Mouse (Mus musculus) layer of hippocampus, postnatal 25 days (tissue): ENCODE data around the gene Bcas3. TPM values are rescaled to one million over a fixed set of nuclear protein-coding genes. Genes with fewer than 3 reads are reported as not detected.

Source experiments
- DNase-seq, 2 experiments: peaks; one replicate each; pipeline ENCODE4 v3.0.0; 2022; ENCODE audit warnings: mixed read lengths in 2 of 2, low spot score in 1 of 2; ENCODE audit errors: extremely low spot score in 1 of 2
- total RNA-seq, 2 experiments: library from RNA; stranded (reverse); gene quantifications; 2 replicates each; pipeline ENCODE4 v1.2.3; 2021

The Bcas3 gene
- total RNA-seq, 2 experiments from 2014 or later: 67.5 to 68.6 TPM

DNA sequence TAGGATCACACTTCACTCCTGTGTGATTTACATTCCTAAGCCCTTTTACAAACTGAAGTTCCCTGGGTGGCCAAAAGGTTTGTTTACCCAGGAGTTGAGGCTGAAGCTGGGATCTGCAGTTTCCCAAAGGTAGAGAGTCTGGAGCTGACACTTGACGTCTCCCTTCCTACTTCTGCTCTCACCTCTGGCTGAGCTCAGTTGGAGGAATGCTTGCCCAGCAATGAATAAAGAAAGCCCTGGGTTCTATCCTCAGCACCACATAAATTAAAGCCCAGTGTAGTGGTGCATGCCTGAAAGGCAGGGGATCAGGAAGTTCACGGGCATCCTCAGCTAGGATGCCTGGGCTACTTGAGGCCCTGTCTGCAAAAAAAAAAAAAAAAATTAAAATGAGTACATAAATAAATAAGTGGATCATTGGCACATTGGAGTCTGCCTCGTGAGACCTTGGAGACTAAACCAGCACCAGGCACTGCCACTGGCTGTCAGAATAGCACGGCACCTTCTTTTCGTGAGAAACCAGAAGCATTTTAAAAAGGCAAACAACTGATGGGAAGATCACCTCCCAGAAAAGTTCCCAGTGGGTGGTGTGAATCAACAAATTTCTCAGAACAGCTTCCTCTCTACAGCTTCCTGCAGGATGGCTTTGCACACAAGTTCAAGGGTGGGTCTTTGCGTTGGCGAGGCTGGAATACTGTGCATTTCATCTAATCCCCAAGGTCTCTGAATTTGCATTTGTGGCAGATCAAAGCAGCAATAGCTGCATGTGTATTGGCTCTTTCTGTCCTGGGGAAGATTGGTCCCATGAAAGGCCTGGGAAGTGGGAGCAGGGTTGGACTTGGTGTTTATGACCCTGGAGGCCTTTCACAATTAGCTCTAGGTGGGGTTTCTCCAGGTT lies 381.6 kb downstream of the Bcas3 start:
- DNase-seq: no peak

DNA sequence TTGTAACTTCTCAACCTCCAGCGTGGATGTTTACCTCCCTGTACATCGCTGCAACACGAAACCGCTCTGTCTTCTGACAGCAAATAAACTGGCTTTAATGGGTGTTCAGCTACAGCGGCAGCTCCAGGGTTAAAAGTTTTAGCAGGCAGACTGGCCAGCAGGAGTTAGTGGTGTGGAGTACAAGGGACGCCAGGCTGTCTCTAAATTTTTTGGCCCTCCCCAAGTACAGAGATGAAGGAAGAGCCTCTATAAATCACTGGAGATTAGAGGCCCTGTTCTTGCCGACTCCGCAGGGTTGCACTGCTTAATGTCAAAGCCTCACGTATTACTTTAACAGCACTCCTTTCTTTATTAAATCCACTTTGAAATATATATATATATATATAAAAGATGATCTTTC lies 384.3 kb downstream of the Bcas3 start:
- DNase-seq: no peak

DNA sequence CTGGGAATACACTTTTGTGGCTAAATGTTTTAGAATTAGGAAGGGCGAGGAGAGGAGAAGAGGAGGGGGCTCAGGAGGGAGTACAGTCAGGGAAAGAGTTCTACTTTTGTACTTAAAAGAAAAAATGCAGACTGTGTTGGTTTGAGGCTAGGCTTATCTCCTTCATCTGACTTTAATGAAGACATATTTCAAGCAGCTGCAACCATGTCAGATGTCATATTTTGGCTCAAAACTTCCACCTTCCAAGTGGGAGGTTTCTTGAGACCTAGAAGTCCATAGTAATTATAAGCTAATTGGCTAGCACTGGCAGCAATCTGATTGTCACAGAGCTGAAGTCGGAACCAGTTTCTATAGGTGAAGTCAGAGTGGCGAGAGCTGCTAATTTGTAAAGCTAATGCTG lies 384.9 kb downstream of the Bcas3 start:
- DNase-seq: no peak

DNA sequence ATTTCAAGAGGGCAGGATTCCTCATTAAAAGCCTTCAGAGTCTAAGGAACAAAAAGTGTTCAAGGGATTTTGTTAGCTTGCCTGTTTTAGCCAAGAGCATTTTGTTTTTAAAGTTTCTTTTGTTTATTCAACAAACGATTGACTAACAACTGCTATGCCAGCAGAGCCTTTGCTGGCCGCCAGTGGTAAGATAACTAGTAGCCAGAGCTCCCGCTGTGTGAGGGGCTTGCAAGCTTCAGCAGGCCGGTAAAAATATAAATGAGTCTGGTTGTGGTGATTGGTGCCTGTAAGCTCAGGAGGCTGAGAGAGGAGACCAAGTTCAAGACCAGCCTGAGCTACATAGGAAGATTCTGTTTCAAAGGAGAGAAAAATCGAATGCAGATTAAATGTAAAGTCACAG lies 385.6 kb downstream of the Bcas3 start:
- no peak for DNase-seq

DNA sequence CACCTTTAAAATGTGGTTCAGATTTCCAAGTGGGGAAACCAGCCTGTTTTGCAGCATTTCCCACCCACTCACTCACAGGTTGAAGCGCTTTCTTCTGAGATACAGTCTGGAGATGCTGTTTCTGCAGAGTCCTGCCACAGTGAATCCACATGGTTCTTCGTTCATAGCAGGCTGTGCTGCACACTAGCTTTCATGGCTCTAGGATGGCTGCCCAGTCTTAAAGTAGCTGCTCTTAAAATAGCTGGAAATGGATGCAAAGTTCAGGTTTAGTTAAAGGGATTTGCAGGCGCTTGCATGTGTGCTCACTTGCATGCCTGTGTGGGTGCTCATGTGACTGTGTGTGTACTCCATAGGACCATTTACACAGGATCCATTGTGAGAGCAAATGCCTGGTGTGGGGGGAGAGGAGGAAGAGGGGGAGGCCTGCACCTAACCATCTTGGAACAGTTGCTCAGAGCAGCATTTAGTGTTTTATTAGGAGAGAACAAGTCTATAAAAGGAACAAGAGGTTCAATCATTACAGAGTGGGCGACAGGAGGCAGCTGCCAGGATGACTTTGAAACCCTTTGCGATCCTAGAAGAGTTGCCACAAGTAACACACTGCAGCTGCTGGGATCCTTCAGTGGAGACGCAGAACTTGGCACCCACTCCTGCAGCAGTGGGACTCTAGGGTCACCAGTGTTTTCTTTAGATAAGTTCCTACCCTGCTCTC lies 386.5 kb downstream of the Bcas3 start:
- peak in 1 of 2 experiments; percentile 15 for DNase-seq

DNA sequence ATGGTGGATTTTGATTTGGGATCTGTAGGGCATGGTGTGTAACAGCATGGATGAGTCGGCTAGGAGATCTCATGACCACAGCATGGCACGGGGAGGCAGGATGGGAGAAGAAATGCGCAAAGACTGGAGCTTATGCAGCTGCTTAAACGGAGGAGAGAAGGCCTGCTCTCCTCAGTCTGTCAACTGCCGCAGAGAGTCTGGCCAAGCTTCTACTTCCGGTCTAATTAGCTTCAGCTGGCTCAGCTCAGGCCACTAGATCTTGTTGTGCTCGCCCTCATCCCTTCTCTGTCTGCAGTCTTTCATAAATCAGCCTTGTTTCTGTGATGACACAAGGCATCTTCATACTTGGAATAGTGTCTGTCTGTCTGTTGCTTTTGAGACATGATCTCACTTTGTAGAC lies 393.4 kb downstream of the Bcas3 start:
- no peak for DNase-seq

DNA sequence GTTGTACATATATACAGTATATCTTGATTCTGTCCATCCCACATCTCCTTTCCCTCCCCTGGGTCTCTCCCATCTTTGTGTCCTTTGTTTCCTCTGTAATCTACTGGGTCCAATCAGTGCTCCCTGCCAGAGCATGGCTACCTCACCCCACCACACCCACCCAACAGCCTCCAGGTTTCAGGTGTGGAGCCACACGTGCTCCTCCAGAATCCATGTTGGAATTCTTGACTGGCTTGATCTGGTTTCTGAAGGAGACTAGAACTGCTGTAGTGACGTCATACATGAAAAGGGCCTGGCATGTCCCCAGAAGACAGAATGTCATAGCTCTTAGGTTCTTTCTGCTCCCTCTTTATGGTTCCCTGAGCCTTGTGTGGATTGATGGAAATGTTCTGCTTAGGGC lies 395.9 kb downstream of the Bcas3 start:
- no peak for DNase-seq

DNA sequence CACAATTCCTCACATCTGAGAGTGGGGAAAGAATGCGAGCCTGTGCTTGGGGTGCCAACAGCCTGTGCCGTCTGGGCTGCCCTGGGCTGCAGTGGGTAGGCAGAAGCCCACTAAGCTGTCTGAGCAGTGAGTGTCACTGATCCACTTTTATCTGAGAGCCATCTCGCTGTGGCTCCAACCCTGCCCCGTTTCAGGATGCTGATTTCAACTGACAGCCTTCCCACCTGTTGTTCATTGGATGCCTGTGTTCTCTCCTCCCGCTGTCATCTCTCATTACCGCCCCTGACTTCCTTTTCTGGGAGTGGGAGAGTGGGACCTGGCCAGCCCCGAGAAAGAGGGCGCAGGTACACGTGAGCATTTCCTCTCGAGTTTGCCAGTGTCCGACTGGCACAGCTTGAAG lies 398.2 kb downstream of the Bcas3 start:
- no peak for DNase-seq

DNA sequence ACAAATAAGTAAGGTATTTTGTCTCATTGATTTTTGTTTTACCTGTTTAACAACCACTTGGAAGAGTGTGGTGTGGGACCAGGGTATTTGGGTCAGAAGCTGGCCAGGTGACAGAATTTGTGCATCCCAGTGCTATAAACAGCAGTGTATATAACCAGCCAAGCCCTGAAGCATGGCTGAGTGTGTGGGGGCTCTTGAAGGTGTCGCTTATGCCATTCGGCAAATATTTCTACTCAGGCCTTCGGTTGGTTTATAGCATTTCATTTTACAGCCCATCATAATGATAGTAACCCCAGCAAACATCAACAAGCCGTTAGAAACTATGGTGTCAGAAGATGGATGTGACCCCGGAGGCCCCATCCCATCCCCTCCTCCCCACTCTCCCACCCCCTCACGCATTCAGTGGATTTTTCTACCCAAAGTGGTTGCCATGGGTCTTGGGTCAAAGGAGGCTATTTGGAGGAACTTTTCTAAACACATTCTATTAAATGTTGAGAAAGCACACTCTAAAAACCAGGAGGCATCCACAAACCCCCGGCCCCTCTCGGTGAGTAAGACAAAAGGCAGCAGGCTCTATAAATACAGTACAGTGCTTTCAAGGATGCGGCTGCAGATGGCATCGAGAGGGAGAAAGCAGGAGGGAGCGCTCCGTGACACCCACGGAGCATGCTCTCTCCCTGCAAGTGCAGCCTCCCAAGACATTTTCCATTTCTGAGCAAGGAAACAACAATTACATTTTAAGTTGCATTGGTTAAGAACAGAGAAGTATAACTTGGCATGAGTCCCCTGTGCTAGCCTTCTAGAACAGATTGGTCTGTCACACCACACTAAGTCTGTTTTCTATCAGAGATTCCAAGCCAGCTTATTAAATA lies 401.9 kb downstream of the Bcas3 start:
- no peak for DNase-seq

DNA sequence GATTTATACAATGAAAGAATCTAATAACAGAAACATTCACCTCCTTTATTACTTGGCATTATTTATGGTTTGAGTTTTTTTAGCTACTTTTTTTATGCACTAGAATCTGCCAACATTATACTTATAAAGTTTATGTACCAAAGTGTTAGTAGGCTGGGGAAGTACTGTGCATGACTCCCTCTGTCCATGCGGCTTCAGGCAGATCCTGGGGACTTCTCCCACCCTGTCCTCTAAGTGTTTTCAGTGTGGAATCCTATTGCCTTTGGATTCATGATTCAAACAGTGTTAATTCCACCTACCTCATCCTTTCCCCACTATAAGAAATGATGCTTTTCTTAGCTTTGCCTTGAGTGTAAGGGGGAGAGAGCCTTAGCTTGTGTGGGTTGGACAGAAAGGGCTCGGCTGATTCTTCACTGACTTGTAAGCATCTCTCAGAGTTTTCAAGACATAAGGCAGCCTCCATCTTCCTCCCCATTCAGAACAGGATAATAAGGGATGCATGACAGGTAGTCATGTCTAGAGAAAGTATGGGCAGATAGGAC lies 402.6 kb downstream of the Bcas3 start:
- DNase-seq: no peak

DNA sequence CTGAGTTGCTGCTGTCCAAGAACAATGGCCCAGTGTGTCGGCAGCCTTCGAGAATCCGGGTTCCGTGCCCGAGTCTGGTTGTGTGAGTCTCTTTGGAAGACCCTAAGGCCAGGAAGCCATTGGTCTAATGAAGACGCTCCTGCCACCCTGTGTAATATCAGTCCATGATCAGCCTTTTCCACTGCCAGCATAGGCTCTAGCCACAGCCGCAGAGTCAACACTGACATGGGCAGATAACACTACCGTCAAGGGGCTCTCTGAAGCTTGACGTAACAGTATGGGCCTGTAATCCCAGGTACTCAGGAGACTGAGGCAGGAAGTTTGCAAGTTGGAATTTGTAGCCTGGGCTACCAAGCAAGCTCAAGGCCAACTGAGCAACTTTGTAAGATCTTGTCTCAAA lies 405.9 kb downstream of the Bcas3 start:
- no peak for DNase-seq

DNA sequence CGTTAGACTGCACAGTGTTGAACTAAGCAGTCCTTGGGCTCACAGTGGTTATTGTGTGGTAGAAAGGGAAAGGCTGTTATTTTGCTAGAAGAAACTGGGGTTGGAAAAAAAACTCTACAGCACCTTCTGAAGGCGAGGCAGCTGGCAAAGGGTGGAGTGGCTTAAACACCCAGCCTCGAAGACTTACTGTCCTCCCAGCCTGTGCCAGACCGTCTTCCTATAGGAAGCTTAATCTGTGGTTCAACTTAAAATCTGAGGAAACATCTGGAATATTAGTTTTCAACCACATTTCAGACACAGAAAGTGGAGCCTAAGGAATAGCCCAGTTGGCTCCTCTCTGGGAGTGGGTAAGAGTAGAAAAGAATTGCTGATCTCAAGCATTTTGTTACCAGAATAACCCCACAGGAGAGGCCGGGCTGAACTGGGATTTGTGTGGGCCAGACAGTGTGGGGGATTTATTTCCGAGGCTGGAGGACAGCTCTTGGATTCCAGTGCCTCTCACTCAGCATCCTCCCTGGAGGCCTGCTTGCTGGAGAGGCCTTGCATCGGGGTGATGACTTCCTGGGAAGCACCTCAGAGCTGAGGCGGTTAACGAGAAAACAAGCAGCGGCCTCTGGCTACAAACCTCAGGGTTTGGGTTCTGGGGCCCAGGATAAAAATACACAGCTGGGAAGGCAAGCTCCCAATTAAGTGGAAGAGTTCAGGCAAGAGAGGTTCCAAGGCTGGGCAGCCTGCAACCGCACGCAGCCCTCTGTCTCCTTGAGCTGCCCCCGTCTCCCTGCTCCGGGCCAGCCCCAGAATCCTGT lies 406.9 kb downstream of the Bcas3 start:
- no peak for DNase-seq

DNA sequence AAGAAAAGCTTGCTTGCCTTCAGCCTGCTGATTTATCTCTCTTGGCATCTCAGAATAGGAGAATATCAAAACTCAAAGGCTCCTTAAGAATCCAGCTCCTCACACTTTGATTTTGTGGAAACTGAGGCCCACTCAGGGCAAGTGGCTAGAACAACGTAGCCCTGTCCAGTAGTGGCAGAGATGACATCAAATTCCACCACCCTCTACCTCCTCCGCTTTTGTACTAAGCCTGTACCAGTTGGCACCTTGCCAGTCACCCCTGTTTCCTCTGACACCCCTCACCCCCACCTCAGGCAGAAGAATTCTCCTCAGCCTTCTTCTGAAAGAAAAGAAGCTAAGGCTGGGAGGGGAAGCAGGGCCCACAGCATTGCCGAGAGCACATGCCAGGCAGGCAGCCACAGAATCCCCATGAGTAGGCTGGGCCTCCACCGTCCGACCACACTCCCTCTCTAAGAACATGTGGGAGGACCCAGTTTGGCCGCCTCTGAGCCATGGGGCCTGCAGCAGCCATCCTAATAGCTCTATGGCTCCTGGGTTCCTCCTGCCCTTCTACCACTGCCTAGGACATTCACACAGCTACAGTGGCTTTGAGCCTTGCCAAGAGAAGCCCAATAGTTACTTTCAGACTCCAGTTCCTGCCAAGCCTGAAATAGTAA lies 407.6 kb downstream of the Bcas3 start:
- peak; percentile 9 to 24 for DNase-seq

DNA sequence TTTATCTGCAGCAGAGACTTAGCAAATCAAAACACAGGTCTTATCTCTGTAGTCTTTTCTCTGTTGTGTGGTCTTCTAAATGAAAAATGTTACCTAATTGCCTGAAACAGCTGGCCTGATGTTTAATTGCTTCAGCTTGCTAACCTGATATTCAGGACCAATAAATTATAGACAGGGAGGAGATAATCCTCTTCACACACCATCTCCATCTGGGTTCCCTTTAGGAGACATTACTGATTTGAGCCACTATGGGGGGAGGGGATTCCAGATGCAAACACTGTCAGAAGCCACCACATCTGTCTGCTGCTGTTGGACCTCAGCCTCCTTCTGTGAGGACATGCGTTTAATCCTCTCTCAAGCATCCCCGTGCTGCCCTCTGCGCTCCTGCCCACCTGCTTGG lies 408.2 kb downstream of the Bcas3 start:
- no peak for DNase-seq

DNA sequence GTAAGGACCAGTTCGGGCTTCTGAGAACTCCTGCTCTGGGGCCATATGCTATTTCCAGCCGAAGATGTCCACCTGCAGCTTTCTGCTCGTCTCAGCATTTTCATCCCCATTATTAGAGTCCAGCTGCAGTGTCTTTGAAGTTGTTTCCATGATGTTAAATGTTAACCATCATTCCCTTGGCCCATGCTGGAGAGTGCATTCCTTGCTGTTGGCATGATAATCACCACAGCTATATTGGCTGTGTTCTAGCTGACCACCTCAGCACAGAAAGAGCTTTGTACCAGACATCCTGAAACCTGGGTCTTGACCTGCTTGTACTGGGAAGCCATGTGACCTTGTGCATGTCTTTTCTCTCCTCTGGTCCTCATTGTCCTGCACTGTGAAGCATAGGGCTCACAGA lies 410.7 kb downstream of the Bcas3 start:
- DNase-seq: no peak

DNA sequence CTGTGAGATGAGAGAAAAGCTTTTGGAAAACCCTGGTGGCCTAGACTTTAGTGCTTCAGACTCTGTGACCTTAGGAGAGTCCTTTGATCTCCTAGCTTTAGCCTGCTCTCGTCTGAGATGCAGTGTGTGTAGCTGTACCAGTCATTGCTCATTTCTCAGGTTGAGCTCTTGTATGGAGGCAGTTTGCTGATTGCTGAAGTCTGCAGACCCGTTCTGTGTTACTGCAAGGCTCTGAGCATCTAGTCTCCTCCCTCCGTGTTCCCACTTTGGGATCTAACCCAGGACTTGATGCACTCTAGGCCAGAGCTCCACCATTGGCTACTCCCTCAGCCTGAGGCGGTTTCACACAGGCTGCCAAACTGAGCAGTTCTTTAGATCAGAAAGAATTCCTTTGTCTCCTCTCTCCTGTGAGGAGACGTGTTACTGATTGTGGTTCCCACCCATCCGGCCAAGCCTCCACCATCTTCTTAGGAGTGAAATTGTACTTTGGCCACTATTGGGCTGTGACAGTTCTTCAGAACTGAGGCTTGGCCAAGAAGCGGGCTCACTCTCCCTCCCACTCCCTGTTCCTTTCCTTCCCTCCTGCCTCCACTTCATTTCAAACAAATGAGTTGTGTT lies 413.2 kb downstream of the Bcas3 start:
- DNase-seq: no peak

DNA sequence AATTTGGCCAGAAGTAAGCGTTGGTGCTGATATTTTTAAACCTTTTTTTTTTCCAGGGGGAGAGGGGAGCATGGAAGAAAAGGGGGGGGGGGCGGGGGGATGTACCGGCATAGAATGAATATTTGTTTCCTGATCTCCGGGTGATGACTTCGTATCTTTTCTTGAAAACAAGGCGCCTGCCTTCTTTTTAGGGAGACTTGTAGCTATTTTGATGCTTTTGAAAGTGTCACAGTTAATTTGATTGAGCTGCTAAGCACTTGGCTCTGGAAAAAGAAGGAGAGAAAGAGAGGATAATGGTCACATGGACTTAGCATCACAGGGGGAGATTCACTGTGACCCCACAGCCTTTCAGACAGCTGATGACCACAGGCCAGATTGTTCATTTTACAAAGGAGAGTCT lies 413.8 kb downstream of the Bcas3 start:
- DNase-seq: no peak

DNA sequence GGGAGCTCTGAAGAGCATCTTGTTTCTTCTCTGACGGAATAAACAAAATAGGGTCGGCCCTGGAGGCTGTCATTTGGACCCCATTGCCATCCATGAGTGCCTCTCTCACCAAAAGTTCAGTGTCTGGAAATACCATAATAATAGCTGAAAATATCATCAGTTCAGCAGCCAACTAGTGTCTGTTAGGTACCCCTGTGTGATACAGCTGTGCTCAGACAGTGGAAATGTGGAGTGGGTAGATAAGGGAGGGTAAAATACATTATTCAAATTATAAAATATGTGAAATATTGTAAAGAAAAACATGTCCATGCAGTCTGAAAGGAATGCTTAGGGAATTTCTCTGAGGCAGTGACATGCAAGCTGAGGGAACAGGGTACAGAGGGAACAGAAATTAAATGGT lies 416.8 kb downstream of the Bcas3 start:
- DNase-seq: no peak

DNA sequence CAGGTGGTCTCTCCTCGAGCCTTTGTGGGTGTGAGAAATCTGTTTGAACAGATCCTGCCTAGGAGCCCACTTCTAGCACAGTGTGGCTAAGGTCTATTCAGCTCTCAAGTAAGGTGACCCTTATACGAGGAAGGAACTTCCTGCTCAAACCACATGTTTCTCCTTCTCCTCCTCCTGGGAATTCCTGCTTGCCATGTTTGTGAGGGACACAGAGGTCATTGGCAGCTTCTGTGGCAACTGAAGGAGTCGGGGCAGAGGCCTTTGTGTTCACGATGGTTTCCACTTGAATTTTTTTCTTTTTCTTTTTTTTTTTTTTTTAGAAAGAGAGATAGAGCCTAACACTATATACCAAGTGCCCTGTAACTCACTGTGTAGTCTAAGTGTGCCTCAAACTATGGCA lies 420.4 kb downstream of the Bcas3 start:
- DNase-seq: no peak
